Mouse (Mus musculus) kidney, postnatal 14 days (tissue): ENCODE measurements around the gene Dnajc22.
"Not testable (repeated sequence)": the region's sequence is repeated elsewhere in the genome, so short reads cannot be mapped to it uniquely, and the experiment has no call there.

ENCODE experiments used
- DNase-seq: peaks from one replicate; pipeline ENCODE4 v3.0.0; 2022; ENCODE audit warnings: mixed read lengths

Gene Dnajc22

GRCm38 (mm10) chr15:99092870-99093269, at the start of gene Dnajc22:
Dnajc22 (plus strand) TSS chr15:99093170.
- no peak for DNase-seq

DNA sequence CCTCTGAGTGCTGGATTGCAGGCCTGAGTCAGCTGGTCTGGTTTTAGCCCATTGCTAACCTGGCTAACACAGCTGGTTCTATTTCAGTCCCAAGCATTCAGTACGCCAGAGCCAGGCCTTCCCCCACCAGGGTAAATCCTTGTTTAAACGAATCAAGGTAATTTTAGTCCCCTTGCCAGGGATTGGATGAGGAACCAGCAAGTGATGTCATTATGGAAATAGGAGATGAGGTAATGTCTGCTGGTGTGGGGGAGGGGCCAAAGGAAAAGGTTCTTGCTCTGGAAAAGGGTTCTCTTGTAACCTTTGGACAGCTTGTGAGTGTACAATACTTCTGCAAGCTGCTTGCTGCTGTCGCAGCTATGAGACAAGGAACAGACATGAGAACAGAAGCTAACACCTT, 48.1 kb upstream of the Dnajc22 start:
- DNase-seq = no peak

GRCm38 (mm10) chr15:99045734-99046133, 47.2 kb upstream of the Dnajc22 start:
- not testable (repeated sequence) for DNase-seq

DNA sequence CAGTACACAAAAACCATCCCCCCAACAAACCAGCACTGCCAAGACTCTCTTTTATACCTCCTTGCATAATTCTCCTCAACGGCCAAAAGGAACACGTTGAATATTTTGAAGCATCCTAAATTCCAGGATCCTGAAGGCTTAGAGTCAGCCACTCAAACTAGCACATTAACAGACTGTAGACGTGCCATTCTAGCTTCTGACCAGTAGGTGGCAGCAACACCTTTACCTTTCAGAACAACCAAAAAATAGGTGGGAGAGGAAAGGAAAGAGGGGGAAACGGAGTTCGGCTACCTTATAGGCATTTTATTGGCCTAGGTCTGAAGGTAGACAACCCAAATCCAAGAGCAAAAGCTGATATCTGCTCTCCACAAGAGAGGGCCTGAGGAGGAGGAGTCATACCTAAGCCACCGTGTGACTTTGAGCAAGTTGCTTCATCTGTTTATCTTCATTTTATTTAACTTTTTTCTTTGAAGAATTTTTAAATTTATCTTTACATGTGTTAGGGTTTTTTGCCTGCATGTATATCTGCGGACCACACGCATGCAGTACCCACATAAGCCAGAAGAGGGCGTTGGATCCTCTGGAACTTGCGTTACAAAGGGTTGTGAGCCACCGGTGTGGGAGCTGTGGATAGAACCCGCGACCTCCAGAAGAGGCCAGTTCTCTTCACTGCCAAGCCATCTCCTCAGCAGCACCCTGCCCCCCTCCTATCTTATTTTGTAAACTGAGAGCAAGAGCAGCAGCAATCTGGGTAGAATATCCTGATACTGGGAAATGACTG, 43.3 kb upstream of the Dnajc22 start:
- DNase-seq = peak; percentile 71

GRCm38 (mm10) chr15:99053373-99053772, 39.6 kb upstream of the Dnajc22 start:
- DNase-seq = peak; percentile 42

- DNase-seq = no peak
These were observed 37.9 kb upstream of the Dnajc22 start, which contains the start of gene Prph for GRCm38 (mm10) chr15:99055040-99055439. Prph (plus strand) TSS chr15:99055174.

- peak; percentile 43 for DNase-seq
These were observed 37.4 kb upstream of the Dnajc22 start for GRCm38 (mm10) chr15:99055511-99055961.

- DNase-seq = no peak
These were observed 36.6 kb upstream of the Dnajc22 start for GRCm38 (mm10) chr15:99056332-99056731.

DNA sequence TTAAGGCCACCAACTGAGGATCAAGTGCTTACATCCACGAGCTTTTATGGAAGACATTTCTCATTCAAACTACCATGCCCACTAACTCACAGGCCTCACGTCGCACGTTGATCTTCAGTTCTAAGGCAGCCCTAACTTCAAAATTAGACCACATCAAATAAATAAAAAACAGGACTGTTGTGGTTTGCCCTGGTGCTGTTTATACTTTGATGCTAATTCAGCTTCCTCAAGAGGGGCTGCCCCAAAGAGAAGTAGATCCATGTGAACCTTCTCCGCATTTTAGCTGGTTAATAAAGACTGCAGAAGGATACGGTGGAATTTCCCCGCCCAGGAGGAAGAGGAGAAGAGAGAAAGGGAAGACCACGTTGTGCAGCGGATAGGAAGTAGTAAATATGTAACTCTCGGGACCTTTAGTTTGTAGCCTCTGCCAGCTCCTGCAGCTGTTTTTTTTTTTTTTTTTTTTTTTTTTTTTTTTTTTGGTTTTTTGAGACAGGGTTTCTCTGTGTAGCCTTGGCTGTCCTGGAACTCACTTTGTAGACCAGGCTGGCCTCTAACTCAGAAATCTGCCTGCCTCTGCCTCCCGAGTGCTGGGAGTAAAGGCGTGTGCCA, 27.3 kb upstream of the Dnajc22 start:
- DNase-seq = no peak

- DNase-seq = no peak
These were observed 21.0 kb upstream of the Dnajc22 start for GRCm38 (mm10) chr15:99071988-99072387.

- DNase-seq = no peak
These were observed 18.9 kb upstream of the Dnajc22 start, which contains the start of gene Troap for GRCm38 (mm10) chr15:99074019-99074599. Troap (plus strand) TSS chr15:99074575.

DNA sequence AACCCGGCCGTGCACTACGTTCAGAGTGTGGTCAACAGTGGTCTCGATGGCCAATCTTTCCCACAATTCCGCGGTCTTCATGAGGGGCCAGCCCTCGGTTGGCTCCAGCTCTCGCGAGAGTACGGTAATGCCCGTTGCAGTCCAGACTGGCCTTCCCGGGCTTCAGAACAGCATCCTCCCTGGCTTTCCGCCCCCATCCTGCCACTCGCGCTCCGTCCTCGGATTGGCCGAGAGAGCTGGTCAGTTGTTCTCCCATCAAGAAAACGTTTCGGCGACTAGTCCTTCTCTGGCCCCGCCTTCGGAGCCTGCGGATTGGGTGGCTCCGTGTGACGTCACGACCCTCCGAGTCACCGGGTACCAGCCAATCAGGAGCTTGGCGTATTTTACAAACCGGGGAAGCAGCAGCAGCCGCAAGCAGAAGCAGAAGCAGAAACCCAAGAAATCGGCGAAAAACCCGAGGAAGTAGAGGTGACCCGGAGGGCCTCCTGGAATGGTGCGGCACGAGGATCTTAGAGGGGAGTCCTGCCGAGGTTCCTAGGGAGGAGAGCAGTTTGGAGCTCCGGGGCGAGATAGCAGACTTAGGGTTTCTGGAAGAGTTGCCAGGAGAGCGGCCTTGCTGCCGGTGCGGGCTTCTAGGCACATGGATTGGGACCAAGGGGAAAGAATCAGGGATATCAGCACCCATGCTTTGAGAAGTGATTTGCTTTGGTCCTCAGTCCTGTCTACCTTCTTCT, 18.2 kb upstream of the Dnajc22 start:
- peak; percentile 99 for DNase-seq

- not testable (repeated sequence) for DNase-seq
These were observed 17.0 kb upstream of the Dnajc22 start for GRCm38 (mm10) chr15:99076011-99076410.

DNA sequence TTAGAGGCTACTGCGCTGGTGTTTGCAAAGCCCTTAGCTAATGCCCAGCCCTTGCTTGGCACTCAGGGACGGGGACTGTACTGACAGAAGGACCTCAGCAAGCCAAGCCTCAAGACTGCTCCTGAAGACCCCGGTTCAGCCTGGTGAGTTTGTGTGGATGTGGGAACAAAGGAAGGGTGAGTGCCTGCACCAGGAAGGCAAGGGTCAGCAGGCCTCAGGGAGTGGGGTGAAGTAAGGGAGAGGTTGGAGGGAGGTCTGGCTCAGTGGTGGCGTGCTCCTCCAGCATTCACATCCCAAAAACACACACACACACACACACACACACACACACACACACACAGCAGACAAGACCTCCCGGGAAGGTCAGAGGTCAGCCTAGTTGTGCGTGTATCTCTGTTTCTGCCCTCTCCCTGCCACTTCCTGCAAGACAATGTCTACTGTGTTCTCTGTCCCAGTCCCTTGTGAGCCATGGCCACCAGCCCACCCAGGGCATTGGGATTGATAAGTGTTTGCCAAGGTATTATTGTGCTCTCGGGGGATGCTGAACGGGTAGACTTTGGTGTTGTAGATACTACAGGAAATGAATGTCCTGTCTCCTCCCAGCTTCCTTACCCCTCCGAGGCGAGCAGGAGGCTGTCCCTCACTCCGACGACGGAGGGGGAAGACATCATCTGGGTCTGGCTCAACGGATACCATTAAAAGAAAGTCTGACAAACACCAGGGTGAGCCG, 14.6 kb upstream of the Dnajc22 start:
- no peak for DNase-seq

DNA sequence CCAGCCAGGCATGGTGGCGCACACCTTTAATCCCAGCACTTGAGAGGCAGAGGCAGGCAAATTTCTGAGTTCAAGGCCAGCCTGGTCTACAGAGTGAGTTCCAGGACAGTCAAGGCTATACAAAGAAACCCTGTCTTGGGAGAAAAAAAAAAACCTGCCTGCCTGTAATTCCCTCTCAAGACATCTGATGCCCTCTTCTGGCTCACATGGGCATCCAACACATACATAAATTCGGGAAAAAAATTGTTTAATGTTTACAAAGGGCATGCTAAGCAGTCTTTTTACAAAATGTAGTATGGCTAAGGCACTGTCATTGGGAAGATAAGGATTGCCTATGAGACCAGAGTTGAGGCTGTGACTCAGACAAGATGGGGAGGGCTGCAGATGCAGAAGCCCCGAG, 13.2 kb upstream of the Dnajc22 start:
- no peak for DNase-seq

DNA sequence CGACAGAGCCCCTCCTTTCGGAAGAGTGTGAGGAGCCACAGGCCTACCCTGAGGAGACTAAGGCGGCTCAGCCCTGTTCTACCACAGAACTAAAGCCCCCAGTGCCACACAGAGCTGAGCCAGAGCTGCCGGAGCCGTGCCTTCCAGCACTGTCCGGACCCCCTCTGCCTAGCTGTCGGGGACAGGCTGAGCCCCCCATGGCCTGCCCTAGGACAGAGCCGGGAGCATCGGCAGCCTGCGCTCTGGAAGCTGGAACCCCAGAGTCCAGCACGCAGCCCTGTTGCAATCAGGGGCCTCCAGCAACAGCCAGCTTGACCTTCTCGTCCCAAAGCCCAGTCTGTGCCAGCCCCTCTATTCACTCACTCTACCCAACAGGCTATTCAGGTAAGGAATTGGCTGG, 10.6 kb upstream of the Dnajc22 start:
- DNase-seq = no peak

DNA sequence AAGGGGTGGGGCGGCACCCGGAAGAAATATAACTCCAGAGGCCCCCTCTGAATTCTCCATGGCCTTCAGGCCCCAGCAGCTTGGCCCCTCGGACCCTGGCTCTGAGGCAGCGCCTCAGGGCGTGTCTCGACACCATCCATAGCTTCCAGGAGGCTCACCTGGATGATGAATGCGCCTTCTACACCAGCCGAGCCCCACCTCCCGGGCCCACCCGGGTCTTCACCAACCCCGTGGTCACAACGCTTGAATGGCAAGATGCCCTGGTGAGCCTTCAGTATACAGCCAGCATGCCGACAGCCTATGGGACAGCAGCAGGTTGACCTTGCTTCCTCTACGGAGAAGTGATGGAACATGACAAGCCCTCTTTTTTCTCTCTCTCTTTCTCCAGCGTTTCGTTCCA, 10.1 kb upstream of the Dnajc22 start:
- DNase-seq = no peak

DNA sequence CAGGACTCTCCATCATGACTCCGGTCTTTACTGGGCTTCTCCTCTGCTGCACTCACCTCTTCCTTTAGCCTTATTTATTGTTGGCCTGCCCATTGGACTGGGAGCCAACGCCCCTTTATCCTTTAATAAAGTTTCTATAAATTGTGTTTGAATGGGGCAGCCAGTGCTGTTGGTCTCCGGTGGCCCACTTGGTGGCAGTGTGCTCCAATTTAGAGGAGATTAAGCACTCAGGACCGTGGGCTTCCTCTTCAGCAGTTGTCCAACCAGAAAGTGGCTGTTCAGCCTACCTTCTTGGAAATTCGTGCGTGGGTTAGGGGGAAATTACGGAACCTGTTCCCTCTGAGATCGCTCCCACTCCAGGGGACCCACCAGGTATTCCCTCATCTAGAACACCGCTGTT, 9.7 kb upstream of the Dnajc22 start:
- peak; percentile 74 for DNase-seq

- peak; percentile 55 for DNase-seq
These were observed 9.0 kb upstream of the Dnajc22 start for GRCm38 (mm10) chr15:99083867-99084557.

DNA sequence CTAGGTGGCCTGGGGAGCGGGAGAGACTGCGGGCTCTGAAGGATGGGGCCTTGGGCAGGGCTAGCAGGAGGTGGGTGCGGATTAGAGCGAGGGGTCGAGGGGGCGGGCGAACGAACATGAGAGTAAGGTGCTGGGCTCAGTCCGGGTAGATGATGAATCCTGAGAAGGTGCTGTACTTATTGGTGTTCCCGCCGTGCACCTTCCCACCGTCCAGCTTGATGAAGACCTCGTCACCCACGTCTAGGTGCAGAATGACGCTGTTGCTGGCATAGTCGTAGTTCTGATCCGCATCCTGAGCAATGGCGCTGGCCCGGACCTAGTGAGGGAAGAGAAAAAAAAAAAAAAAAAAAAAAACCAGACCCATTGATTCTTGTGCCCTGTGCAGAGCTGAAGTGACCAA, 8.4 kb upstream of the Dnajc22 start:
- DNase-seq = no peak

DNA sequence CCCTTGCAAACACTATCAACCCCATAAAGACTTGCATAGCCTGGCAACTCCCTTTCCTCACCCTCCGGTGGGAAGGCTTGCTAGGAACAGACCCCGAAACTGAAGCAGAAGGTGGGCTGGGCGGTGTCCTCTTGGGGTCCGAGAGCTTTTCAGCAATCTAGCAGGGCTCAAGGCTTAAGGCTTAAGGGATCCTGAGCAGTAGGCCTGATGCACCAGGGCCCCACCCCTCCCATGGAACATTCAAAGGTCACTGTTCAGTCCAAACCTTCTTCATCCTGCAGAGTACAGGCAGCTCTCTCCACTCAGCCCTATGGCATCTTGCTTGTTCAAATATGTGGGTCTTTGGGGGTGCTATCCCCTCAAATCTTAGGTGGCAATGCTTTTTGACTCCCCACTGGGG, 7.0 kb upstream of the Dnajc22 start:
- no peak for DNase-seq
